Mouse (Mus musculus) R1 (cell line): Measurements from ENCODE around the gene Tcap.
A peak's percentile ranks its signal among the peaks of the same experiment; 100 is the strongest.

Source experiments
- DNase-seq: peaks from one replicate; pipeline ENCODE4 v3.0.0-alpha.2; 2018; ENCODE audit warnings: low read depth, low spot score

Gene Tcap

GRCm38 (mm10) chr11:98409341-98409822 lies 25.8 kb downstream of the Tcap start:
- DNase-seq: peak; percentile 61

- peak; percentile 89 for DNase-seq
Measured at GRCm38 (mm10) chr11:98412273-98412796, 28.7 kb downstream of the Tcap start, which contains the start of gene Erbb2. Gene Erbb2, plus strand, starts transcription at chr11:98412470.

GRCm38 (mm10) chr11:98412797-98413301 lies 29.2 kb downstream of the Tcap start:
- DNase-seq: peak; percentile 38

- DNase-seq: no peak
Measured at GRCm38 (mm10) chr11:98413731-98414130, 30.1 kb downstream of the Tcap start.

GRCm38 (mm10) chr11:98414162-98414561 lies 30.6 kb downstream of the Tcap start:
- DNase-seq: no peak

- DNase-seq: no peak
Measured at GRCm38 (mm10) chr11:98417074-98417473, 33.5 kb downstream of the Tcap start.

- DNase-seq: no peak
Measured at GRCm38 (mm10) chr11:98418273-98418672, 34.7 kb downstream of the Tcap start.

GRCm38 (mm10) chr11:98418939-98419547 lies 35.4 kb downstream of the Tcap start:
- no peak for DNase-seq

GRCm38 (mm10) chr11:98426592-98426991 lies 43.0 kb downstream of the Tcap start:
- DNase-seq: no peak

GRCm38 (mm10) chr11:98428436-98428835 lies 44.8 kb downstream of the Tcap start:
- no peak for DNase-seq

- DNase-seq: no peak
Measured at GRCm38 (mm10) chr11:98431743-98432502, 48.3 kb downstream of the Tcap start.
